Mouse (Mus musculus): Measurements from ENCODE around the gene Gm20671. TPM values are rescaled to one million over a fixed set of nuclear protein-coding genes. Genes with fewer than 3 reads are reported as not detected.

Gm20671 gene
- total RNA-seq, 4 experiments from 2014 or later = not detected

Other genes starting within 250 kb of the Gm20671 start
- 10 to 100 TPM; 12.8 to 15.5 (median 14.2) TPM for gene Yes1, start 215.9 kb downstream of the Gm20671 start, total RNA-seq (2022)
- gene Pisd, start 41.5 kb downstream of the Gm20671 start, total RNA-seq (2022) = 10 to 100 TPM; 60.9 to 65.6 (median 65.0) TPM
- 10 to 100 TPM; 42.3 to 65.8 (median 48.6) TPM for gene Prr14l, start 27.1 kb upstream of the Gm20671 start, total RNA-seq (2022)
- gene Depdc5, start 36.6 kb upstream of the Gm20671 start, total RNA-seq (2022) = 10 to 100 TPM; 68.2 to 75.3 (median 72.5) TPM
- gene Ywhah, start 191.7 kb upstream of the Gm20671 start, total RNA-seq (2022) = 1,000 to 10,000 TPM in 3 of 4 experiments, 100 to 1,000 TPM in 1; 959 to 1,113 (median 1,048) TPM